Mouse (Mus musculus): Measurements from ENCODE around the gene Gm7358. TPM values are rescaled to one million over a fixed set of nuclear protein-coding genes. Genes with fewer than 3 reads are reported as not detected.
"Not testable (repeated sequence)": the region's sequence is repeated elsewhere in the genome, so short reads cannot be mapped to it uniquely, and the experiment has no call there.

Gm7358 gene
- not detected in 2 replicates for polyA plus RNA-seq (2012; rRNA removed)

DNA sequence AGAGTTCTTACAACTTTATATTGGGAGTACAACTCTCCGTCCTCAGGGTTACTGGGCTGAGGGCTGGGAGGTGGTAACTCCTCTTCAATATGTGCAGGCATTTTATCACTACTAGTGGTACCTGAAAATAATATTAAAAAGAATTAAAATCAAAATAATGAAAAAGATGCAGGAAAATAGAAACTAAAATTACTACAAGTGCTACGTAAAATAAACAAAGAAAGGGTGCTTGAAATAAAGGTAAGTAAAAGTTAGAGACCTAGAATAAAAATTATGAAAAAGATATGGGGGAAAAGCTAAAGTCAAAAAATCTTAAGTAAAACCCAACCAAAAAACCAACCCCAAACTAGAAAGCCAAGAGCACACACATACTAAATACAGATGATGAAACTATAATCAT is at the start of gene Gm7358:
Gm7358 (minus strand) TSS at position 101 of the 400 bp plus-strand sequence.
- not testable (repeated sequence) for DNase-seq (ENCODE audit: low read depth)

DNA sequence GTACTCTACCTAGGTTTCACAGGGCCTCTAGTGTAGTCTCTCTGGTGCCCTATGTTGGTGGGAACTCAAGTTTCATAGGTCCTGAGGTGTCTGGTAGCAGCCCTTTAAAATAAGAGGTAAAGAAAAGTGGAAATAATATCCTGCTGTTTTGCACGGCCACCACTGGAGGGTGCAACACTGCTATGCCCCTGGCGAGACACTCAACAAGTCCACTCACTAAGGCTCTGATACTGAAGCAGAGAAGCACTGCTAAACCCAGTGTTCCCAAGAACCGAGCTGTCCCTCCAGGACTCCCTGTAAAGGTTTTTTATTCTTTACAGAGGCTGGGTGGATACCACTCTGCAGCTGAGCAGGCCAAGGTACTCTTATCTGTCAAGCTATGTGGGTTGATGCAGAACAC is 43.7 kb upstream of the Gm7358 start:
- not testable (repeated sequence) for DNase-seq (ENCODE audit: low read depth)

DNA sequence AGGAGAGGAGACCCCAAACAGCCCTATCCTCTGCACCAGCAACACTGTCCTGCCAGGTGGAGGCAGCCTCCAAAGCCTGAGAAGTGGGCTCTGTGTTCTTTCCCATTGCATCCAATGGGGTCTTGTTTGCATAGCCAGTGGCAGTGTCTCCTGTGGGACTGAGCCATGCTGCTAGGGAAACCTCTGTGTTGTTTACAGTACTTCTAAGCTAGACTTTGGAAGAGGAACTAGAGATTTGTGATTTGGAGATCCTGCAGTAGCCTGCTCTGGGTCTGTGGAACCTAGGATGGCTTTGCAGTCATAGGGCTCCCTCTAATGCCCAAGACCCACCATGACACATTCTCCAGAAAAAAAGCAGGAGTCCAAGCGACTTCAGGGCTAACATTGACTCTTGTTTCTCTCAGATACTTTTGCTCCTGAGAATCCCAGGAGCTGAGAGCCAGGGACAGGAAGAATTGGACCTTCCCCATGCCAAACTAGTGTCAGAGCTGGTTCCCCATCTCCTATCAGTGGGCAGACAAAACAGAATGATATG is 42.2 kb upstream of the Gm7358 start:
- DNase-seq (ENCODE audit: low read depth): not testable (repeated sequence)

DNA sequence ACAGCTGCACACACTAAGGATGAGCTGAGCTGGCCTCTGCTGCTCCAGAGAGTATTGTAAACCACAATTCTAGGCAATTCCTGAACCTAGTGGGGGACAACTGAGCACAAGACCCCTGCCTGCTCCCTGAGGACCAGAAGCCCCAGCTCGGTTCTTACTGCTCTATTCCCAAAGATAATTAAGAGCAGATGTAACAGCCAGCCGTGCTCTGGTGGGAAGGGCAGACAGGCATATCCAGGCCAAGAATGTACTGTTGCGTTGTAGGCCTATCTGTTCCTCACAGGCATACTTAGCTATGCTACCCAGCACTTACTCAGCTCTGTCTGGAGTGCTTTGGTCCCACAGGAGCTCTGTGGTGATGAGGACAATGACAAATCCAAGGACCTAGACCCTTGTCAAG is 40.6 kb upstream of the Gm7358 start:
- not testable (repeated sequence) for DNase-seq (ENCODE audit: low read depth)

DNA sequence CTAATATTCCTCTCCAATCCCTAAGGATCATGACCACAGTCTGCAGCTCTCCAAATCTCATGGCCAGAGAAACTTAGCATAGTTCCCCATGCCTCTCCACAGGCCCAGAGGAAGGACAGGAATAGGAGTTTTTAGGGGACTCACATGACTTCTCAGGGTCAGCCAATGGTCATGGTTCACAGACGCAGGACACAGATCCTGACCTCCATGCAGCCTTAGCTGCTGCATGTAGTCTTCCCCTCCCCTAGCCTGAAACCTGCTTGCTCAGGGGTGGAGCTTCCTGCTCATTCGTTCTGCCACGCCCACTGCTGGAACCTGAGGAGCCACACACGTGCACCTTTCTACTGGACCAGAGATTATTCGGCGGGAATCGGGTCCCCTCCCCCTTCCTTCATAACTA is 34.8 kb upstream of the Gm7358 start:
- DNase-seq (ENCODE audit: low read depth): not testable (repeated sequence)

DNA sequence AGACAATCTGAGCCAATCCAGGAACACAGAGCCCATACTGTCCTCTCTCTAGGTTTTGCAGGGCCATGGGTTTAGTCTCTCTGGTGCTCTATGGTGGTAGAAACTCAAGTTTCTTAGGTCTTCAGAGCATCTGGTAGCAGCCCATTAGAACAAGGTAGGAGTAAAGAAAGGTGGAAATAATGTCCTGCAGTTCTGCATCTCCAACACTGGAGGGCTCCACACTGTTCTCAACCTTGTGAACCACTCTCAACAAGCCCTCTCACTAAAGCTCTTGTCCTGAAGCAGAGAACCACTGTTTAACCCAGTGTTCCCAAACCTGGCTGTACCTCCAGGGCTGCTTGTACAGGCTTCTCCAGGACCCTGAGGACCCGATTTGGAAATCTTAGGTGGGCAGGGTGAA is 27.3 kb upstream of the Gm7358 start:
- not testable (repeated sequence) for DNase-seq (ENCODE audit: low read depth)

DNA sequence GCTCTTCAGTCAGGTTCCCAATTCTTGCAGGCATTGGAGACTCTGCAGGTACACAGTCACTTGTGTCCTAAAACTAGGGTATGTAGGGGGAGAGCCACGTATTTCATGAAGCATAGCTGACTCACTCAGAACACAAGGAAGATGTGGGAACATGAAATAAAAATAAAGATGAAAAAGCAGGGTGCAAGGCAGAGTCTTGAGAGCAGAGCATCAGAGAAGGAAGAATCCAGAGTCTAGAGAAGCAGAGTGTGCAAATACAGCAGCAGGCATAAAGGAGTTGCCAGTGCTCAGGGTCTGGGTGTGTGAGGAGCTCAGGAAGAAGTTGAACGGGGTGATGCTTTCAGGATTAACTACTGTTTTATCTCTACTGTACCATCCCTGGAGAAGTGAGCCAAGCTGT is 17.5 kb downstream of the Gm7358 start:
- DNase-seq (ENCODE audit: low read depth): not testable (repeated sequence)

DNA sequence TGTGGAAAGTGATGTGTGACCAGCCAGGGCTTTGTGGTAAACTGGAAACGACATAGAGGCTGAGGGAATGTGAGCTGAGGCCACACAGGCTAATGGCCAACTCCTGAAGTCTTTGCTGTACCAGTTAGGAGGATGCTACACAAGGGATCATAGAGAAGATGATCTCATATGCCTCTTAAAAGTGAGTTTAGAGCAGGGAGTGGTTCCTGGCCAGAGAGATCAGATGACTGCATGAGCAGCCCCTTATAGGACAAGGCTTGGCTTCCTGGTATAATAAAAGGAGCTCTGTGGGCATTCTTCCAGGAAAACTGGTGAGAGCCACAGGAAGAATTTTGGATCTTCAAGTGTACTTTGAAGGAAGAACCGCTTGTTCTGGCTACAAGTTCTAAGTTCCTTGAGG is 22.3 kb downstream of the Gm7358 start:
- DNase-seq (ENCODE audit: low read depth): not testable (repeated sequence)

DNA sequence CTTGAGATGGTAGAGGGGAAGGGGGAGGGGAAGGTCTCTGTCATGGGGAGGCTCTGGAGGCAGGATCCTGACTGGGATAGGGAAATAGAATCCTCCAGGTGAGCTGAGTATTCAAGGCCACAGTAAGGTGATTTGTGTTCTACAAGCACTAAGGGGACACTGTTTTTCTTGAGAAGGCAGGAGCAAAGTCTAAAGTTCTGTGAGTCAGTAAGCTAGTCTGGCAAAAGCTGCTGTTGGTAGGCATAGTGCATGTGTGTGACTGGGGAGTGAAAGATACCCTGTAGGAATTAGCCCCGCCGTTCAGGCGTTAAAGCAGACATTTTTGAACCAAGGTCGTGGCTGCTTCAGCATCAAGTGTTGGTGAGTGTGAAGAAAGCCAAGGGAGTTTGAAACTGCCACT is 23.2 kb downstream of the Gm7358 start:
- DNase-seq (ENCODE audit: low read depth): not testable (repeated sequence)

Other genes starting within 250 kb of the Gm7358 start
- not detected in 2 replicates for gene Gm7168, start 111.2 kb downstream of the Gm7358 start, polyA plus RNA-seq (2012; rRNA removed)
- gene Gm7356, start 55.8 kb downstream of the Gm7358 start, polyA plus RNA-seq (2012; rRNA removed): 0.23 TPM in 1 of 2 replicates, not detected in the other
- 17.7 and 20.7 TPM in 2 replicates for gene Dact2, start 144.8 kb upstream of the Gm7358 start, polyA plus RNA-seq (2012; rRNA removed)
- gene Smoc2, start 220.0 kb upstream of the Gm7358 start, polyA plus RNA-seq (2012; rRNA removed): 98.9 and 103 TPM in 2 replicates

All from gonadal fat pad, adult 2 months (tissue).